Mouse (Mus musculus): ENCODE data around the gene Adam19.
A peak's percentile ranks its signal among the peaks of the same experiment; 100 is the strongest.
"Not testable (repeated sequence)": the region's sequence is repeated elsewhere in the genome, so short reads cannot be mapped to it uniquely, and the experiment has no call there.

The Adam19 gene

DNA sequence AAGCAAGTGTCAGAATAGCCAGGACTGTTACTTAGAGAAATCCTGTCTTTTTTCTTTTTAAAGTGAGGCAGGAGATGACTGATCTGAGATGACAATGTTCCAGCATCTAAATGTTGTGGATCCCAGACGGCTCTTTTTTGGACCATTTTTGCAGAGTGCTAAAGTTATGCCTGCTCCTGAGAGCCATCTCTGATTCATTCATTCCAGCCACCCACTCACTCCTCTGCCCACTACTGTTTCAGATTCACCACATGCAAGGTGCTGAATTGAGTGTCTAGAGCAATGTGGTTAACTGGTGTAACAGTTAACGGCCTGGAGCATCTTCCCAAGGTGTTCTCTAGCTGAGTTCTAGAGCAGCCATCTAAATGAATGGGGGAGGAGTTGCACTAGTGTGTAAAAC, 79.1 kb downstream of the Adam19 start:
- no peak for DNase-seq

DNA sequence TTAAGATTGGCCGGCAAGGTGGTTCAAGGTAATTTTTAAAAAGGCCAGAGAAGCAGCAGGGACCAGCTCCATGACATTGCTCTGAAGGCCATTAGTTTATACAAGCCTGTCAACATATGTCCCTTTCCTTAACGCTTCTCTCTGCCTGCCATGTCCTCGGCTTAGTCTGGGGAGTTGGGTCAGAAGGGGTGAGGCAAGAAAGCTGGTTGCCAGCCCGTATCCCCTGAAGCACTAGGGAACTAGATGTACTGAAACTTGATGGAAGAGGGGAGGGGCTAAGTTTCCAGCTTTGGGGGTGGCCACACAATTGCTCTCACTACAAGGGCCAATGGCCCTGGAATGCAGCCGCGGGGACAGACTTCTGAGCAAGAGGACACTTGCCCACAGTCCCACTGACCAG, 87.5 kb downstream of the Adam19 start:
- DNase-seq: no peak

DNA sequence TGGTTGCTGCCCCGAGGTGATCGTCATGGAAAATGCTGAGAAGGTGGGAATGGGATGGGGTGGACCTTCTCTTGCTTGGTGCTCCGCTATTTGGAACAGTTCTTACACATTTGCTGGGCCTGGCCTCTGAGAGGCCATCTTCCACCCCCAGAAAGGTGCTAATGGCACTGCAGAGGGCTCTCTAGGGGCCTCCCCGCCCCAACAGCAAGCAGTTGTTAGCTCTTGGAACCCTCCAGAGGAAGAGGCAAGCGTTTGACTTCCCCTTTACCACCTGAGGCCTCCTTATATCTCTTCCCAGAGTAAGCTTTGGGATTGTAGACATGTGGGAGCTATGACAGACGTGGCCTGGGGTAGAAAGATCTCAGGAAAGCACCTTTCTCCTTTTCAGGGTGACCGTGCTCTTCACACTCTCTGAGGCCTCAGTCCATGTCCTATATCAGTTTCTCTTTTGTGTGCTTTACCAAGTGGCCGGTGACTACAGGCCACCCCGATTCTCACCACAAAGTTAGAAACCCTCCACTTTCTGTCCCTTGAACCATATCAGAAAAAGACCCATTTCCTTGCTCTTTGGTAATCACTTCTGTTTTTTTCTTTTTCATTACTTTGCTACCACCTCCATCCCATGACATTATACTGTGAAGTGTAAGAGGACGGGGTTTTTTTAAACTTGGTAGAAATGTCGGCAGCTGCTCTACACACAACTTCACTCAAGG, 89.5 kb downstream of the Adam19 start:
- no peak for DNase-seq

DNA sequence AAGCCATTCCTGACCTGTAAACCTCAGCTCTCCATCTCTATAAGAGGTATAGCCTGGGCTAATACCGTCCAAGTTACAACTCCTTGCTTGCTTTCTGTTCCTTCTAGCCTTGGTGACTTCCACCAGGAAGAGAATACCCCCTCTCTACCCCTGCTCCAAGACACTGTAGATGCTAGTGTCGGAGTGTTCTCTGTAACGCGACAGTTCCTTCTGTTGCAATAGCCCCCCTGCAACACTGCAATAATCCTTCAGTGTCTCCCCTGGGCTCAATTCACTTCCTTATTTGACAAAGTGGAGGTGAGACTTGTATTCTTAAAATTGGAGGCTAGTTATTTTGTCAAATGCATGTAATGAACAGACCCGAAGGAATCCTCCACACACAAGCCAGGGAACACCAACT, 90.8 kb downstream of the Adam19 start:
- no peak for DNase-seq

DNA sequence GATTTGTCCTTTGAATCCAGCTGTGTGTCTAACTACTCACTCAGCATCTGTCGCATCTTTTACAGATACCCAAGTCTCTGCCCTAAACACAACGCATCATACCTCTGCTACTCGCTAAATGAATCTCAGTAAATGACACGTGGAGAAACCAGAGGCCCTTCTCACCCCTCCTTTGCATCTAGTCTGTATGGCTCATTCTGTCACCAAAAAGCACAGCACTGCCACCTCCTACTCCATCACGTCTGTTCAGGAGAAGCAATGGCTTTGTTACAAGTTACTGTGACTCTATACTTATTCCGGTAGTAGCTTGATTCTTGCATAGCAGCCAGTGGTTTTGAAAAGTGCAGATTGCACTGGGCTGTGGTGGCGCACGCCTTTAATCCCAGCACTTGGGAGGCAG, 101.2 kb downstream of the Adam19 start:
- DNase-seq: no peak

DNA sequence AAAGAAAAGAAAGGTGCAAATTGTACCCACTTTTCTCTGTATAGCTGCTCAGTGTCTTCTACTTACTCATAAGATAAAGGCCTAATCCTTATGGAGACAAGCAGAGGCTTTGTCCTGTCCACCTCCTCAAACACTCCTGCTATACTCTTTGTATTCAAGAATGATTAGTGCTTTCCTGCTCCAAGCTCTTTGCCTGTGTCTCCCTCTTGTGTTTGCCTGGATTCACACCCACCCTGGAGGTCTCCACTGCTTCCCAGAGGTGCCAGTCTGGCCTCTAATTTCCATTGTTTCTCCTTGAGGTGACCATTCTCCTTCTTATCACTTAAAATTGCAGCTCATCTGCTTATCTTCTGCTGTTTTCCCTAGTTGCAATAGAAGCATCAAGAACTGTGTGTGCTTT, 101.7 kb downstream of the Adam19 start:
- DNase-seq: no peak

DNA sequence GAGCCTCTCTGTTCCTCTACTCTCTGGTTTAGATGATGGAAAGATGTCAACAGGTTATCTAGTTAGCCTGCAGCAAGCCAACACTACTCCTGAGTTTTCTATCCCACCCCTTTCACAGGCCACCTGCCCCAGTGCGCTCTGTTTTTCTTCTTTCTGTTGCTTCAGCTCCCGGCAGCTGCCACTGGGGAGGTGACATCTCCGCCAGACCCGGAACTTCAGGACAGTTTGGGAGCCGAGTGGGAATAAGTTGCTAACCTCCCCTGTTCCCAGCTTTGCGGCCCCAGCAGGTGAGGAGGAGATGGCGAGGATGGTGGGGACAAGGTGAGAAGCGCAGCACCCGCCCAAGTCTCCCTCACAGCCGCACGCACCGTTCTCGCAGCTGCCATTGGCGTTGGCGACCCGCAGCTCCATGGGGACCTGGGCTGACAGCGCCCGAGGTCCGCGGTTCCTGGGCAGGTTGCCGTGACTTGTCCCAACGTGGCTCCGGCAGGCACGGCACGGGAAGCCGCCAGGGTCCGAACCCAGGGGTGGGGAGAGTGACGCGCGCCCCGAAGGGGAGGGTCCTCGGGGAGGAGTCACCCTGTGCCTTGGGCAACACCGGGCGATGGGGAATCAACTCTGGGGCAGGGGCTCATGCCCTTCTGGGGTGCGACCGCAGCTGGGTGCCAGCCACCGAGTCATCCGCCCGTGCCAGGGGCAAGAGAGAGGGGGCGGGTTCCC, 110.2 kb downstream of the Adam19 start, which contains the start of gene Nipal4:
TSS of gene Nipal4 (minus strand) at position 643 of the 720 bp plus-strand sequence.
- DNase-seq: no peak

DNA sequence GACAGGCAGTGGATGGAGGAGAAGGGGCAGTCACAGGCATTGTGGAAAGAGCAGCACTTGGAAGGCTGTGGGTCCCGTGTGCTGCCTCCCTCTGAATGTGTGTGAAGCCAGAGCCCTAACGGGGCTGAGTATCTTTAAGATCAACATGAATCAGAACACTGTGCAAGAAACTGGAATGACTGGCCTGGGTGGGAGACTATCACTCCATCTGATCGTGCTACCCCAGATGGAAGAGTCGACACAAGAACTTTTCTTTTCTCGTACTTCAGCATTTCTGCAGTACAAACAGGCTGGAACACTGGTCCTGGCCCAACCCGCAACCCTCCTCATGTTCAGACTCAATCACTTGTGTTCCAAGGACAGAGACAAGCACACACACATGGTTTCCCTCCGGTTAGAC, 112.7 kb downstream of the Adam19 start:
- DNase-seq: no peak

DNA sequence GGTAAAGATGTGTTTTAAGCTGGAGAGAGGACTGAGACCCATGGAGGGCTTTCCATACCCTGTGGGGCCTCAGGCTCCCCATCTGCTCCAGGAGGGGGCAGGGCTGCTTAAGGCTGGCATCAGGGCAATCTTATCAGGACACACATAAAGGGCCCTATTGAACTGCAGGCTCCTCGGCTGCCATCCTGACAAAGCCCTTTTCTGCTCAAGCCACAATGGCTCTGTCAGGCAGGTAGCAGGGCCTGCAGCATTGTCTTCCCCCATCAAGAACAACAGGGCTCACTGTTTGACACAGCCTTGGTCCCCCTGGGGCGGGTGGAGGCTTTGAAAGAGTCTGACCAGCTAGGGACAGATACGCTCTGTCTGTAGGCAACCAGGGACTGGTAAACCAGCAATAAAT, 114.1 kb downstream of the Adam19 start:
- DNase-seq: no peak

DNA sequence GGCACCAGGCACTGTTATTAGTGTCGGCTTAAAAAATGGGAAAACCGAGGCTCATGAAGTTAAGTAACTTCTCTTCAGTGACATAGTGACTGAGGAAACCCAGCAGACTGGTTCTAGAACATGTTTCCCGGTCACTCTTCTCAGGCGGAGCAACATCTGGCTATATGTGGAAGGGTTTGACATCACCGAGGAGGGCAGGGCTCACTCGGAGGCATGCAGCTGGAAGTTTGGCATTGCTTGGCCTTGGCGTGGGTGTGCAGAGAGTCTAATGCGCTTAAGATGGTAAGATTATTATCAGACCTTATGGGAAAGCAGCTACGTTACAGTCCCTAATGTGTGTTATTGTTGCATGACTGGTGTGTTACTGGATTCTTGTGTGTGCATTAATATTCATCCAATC, 116.3 kb downstream of the Adam19 start:
- DNase-seq: no peak

DNA sequence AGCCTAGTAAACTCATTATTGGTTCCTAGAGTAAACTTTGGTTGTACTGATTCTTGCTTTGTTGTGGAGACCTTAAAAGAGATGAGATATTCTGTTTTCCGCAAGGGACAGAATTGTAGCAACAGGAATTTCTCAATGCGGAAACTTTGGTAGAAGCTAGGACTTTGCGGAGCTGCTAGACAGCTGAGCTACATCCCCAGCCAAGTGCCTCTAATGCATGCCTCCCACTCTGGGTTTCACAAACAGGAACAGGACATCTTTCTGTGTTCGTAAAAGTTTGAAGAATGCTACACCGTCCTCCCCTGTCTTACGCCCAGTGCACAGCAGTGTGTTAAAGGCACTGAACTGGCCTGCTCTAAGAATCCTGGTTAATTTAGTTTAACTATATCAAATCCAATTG, 120.4 kb downstream of the Adam19 start:
- DNase-seq: no peak

DNA sequence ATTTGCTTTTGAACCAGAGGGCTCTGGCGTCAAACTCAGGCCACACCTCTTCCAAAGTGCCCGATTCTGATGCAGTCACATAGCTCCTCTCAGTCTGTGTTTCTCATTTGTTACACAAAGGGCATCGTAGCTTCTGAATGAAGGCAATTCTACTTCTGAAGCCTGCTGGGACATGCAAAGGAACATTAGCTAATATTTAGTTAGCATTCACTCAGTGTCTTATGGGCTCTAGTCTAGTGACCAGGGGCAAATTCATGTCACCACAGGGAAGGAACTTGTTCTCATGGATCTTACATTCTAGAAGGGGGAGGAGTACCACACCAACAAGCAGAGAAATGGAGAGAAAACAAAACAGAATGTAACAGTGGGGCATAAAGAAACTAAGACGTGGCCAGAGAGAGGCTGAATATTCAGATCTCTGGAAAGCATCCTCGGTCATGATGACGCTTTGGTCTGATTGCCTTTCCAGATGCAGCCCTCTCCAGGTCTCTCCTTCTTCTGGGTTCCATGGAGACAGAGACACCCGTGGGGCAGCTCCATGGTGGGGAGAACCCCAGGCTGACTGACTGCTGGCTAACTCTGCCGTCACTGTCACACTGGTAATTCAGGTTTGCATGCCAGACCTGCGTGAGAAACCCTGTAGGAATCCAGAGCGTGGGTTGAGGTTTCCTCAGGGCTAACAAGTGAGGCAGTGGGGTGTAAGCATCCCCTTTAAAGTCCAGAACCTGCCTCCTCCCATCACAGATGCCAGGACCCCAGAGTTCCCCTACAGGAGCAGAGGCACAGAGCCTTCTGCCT, 121.7 kb downstream of the Adam19 start:
- no peak for DNase-seq

DNA sequence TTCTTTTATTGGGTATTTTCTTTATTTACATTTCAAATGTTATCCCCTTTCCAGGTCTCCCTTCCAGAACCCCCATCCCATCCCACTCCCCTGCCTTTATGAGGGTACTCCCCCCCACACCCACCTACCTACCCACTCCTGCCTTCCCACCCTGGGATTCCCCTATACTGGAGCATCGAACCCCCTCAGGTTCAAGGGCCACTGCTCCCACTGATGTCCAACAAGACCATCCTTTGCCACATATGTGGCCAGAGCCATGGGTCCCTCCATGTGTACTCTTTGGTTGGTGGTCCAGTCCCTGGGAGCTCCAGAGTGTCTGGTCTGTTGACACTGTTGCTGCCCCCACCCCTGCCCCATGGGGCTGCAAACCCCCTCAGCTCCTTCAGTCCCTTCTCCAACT, 126.2 kb downstream of the Adam19 start:
- DNase-seq: not testable (repeated sequence)

DNA sequence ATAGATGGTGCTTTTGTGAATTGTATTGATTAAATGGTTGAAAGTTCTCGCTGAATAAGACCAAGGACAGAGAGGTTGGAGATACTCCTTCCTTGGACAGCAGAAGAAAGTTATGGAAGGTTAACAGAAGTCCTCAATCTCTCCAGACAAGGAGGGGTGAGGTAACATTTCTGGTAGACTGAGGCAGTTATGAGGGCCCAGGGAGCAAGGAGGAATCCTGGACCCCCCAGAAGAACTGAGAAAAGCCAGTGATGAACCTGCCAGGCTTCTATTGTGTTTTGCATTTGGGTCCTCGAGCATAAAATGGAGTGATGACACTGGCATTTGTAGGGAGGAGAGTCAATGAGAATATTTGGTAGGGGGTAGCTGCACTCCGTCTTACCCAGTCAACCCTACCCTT, 129.2 kb downstream of the Adam19 start:
- no peak for DNase-seq

DNA sequence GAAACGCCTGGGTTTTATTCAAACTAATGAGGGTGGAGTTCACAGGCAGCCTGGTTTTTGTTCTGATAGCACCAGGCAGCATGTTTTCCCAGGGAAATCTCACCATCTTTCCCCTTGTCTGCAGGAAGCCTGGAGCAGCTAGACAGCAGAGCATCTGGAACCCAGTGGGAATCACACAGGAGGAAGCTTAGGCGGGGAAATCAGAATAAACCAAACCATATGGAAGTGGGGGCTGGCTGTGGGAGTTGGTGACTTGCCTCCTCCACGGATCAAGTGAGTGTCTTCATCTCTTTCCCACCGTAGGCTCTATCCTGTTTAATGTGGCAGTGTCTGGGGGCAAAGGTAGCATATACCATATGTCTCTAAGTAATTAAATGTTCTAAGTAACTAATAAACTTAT, 129.7 kb downstream of the Adam19 start:
- DNase-seq: no peak

DNA sequence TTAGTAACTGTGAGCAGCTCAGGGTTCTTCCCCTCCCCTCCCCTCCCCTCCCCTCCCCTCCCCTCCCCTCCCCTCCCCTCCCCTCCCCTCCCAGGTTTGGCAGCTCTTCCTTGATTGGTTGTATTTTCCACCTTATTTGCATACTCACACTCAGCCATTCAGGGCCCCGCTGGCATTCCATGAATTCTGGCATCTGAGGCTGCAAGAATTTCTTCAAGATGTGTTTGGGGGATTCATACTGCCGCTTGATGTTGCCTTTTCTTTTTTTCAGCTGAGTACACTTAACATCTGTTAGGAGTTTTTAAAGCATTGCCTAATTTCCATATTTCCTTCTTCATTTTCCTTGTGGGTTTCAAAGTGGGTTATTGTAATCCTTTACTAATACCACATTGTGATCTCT, 132.5 kb downstream of the Adam19 start:
- DNase-seq: no peak

DNA sequence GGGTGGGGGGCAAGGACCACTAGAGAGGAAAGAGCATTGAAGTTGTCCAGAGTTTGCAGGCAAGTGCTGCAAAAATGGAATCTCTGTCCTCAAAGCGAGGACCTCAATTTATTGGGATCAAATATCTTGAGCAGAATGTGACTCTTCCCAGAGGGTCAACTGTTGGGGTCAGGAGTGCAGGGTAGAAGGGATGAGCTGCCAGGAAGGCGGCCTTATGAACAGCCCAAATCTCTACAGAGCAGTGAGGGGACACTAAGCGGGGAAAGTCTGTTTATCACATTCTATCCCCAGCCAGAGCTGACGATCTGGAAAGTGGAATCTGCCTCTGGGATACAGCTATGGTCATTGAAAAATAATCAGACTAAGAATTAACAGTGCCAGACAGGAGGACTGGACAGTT, 138.4 kb downstream of the Adam19 start:
- DNase-seq: peak; percentile 23 to 49
